12 mouse cellular contexts compared by ENCODE assay signal in genomic region chr11:98935123-98935522, GRCm38 (mm10). TPM values are rescaled to one million over a fixed set of nuclear protein-coding genes. Genes with fewer than 3 reads are reported as not detected.
DNase-seq lines count a peak whose midpoint lies in the region; ATAC-seq lines count a peak whose summit lies in the region.
"Had no signal": no experiment of that assay in that cellular context is flagged by ENCODE, and none has a peak within 500 bp of the region (broad histone marks: within the 10 kb centered on the region; RNA-seq: fewer than 3 reads in every experiment).

No protein-coding gene starts in this region.

- peaks cover 88% of the 10 kb centered on the region for H3K4me1 ChIP-seq in forebrain, embryonic 10.5 days
- peaks cover 74% of the 10 kb centered on the region for H3K4me1 ChIP-seq in forebrain, embryonic 13.5 days
- peaks cover 79% of the 10 kb centered on the region for H3K4me1 ChIP-seq in neural tube, embryonic 12.5 days
- H3K4me1 ChIP-seq in neural tube, embryonic 15.5 days = peaks cover 80% of the 10 kb centered on the region

- H3K4me3 ChIP-seq in forebrain, embryonic 10.5 days = no peak overlapping the region
- no peak overlapping the region for H3K4me3 ChIP-seq in forebrain, embryonic 13.5 days
- no peak overlapping the region for H3K4me3 ChIP-seq in neural tube, embryonic 12.5 days
- H3K4me3 ChIP-seq in neural tube, embryonic 15.5 days (replicated peaks) = no peak overlapping the region
- H3K4me3 ChIP-seq: midbrain, embryonic 15.5 days had no signal

- no peak for ATAC-seq in forebrain, embryonic 13.5 days
- no peak for ATAC-seq in neural tube, embryonic 12.5 days (ENCODE audit: low FRiP score, low read depth)
- ATAC-seq in neural tube, embryonic 15.5 days (ENCODE audit: low FRiP score) = no peak
- ATAC-seq: inflammation-experienced regulatory T-cells, adult 6 months; midbrain, embryonic 15.5 days had no signal

- 86% methylated on average over 3 of the region's 3 CpGs for WGBS in forebrain, embryonic 10.5 days
- WGBS in forebrain, embryonic 13.5 days = 95% methylated on average over 3 of the region's 3 CpGs
- WGBS in neural tube, embryonic 12.5 days = 88% methylated on average over 3 of the region's 3 CpGs
- 87% methylated on average over 3 of the region's 3 CpGs for WGBS in neural tube, embryonic 15.5 days

- peaks cover 5% of the 10 kb centered on the region for H3K36me3 ChIP-seq in forebrain, embryonic 10.5 days (replicated peaks)
- H3K36me3 ChIP-seq in forebrain, embryonic 13.5 days (ENCODE audit: poor library complexity, severe bottlenecking) = no peaks in the 10 kb centered on the region
- H3K36me3 ChIP-seq in neural tube, embryonic 12.5 days = no peaks in the 10 kb centered on the region
- no peaks in the 10 kb centered on the region for H3K36me3 ChIP-seq in neural tube, embryonic 15.5 days
- H3K36me3 ChIP-seq: midbrain, embryonic 15.5 days had no signal

- H3K27ac ChIP-seq in forebrain, embryonic 10.5 days = 0 out of 2 replicates have a peak overlapping the region, but pooled peaks have one; percentile 90
- no peak overlapping the region for H3K27ac ChIP-seq in forebrain, embryonic 13.5 days
- no peak overlapping the region for H3K27ac ChIP-seq in neural tube, embryonic 12.5 days
- H3K27ac ChIP-seq in neural tube, embryonic 15.5 days (replicated peaks) = no peak overlapping the region
- H3K27ac ChIP-seq: midbrain, embryonic 15.5 days had no signal

- DNase-seq in forebrain, embryonic 10.5 days (ENCODE audit: extremely low spot score, low spot score) = no peak
- DNase-seq in kidney, postnatal 25 days = peak; percentile 87 to 94
- no peak for DNase-seq in testis, postnatal 14 days (ENCODE audit: low spot score)
- DNase-seq in spleen, postnatal 4 days (ENCODE audit: low spot score in 2 of 2) = no peak
- no peak for DNase-seq in embryo, embryonic 11 days
- DNase-seq: adrenal gland, adult 8-10 months; spleen, adult 18-20 months had no signal

- H3K9me3 ChIP-seq in forebrain, embryonic 10.5 days = no peaks in the 10 kb centered on the region
- no peaks in the 10 kb centered on the region for H3K9me3 ChIP-seq in forebrain, embryonic 13.5 days (replicated peaks)
- no peaks in the 10 kb centered on the region for H3K9me3 ChIP-seq in neural tube, embryonic 12.5 days
- no peaks in the 10 kb centered on the region for H3K9me3 ChIP-seq in neural tube, embryonic 15.5 days (replicated peaks)
- H3K9me3 ChIP-seq: midbrain, embryonic 15.5 days had no signal

- H3K4me2 ChIP-seq in forebrain, embryonic 13.5 days = no peak overlapping the region
- 0 out of 2 replicates have a peak overlapping the region, but pooled peaks have one; percentile 2 for H3K4me2 ChIP-seq in neural tube, embryonic 12.5 days (replicated peaks)
- H3K4me2 ChIP-seq in neural tube, embryonic 15.5 days = no peak overlapping the region

- peaks cover 73% of the 10 kb centered on the region for H3K27me3 ChIP-seq in forebrain, embryonic 10.5 days (ENCODE audit: poor library complexity, severe bottlenecking)
- H3K27me3 ChIP-seq in forebrain, embryonic 13.5 days = peaks cover 19% of the 10 kb centered on the region
- no peaks in the 10 kb centered on the region for H3K27me3 ChIP-seq in neural tube, embryonic 12.5 days (replicated peaks)
- H3K27me3 ChIP-seq in neural tube, embryonic 15.5 days (replicated peaks) = no peaks in the 10 kb centered on the region

- H3K9ac ChIP-seq in forebrain, embryonic 13.5 days = no peak overlapping the region
- H3K9ac ChIP-seq in neural tube, embryonic 12.5 days = no peak overlapping the region
- no peak overlapping the region for H3K9ac ChIP-seq in neural tube, embryonic 15.5 days (replicated peaks)
- H3K9ac ChIP-seq: midbrain, embryonic 15.5 days had no signal

RNA-seq across cellular contexts. Expression of gene Rara, which starts 7.5 kb away (rescaled TPM):
- polyA plus RNA-seq in forebrain, embryonic 10.5 days (2016; fragmentation: Nextera tagmentation; extraction: Ambion mirVana) = 16.9 and 19.3 TPM in 2 replicates
- polyA plus RNA-seq in forebrain, embryonic 13.5 days (2015; fragmentation: Nextera tagmentation; extraction: Ambion mirVana) = 8.7 and 10.2 TPM in 2 replicates
- polyA plus RNA-seq in neural tube, embryonic 12.5 days (2016; fragmentation: Nextera tagmentation; extraction: Ambion mirVana) = 51.1 and 52.5 TPM in 2 replicates
- polyA plus RNA-seq in neural tube, embryonic 15.5 days (2015; fragmentation: Nextera tagmentation; extraction: Ambion mirVana) = 17.3 and 19.9 TPM in 2 replicates

RNA-seq across cellular contexts. Expression of gene Cdc6, which starts 27.5 kb away (rescaled TPM):
- polyA plus RNA-seq in forebrain, embryonic 10.5 days (2016; fragmentation: Nextera tagmentation; extraction: Ambion mirVana) = 68.7 and 75.8 TPM in 2 replicates
- 23.0 and 26.9 TPM in 2 replicates for polyA plus RNA-seq in forebrain, embryonic 13.5 days (2015; fragmentation: Nextera tagmentation; extraction: Ambion mirVana)
- polyA plus RNA-seq in neural tube, embryonic 12.5 days (2016; fragmentation: Nextera tagmentation; extraction: Ambion mirVana) = 18.4 and 19.2 TPM in 2 replicates
- 3.8 and 12.0 TPM in 2 replicates for polyA plus RNA-seq in neural tube, embryonic 15.5 days (2015; fragmentation: Nextera tagmentation; extraction: Ambion mirVana)

RNA-seq across cellular contexts. Expression of gene Gjd3, which starts 47.7 kb away (rescaled TPM):
- 0.20 and 0.24 TPM in 2 replicates for polyA plus RNA-seq in forebrain, embryonic 10.5 days (2016; fragmentation: Nextera tagmentation; extraction: Ambion mirVana)
- polyA plus RNA-seq in forebrain, embryonic 13.5 days (2015; fragmentation: Nextera tagmentation; extraction: Ambion mirVana) = 0.21 TPM in 1 of 2 replicates, not detected in the other
- 1.8 and 2.0 TPM in 2 replicates for polyA plus RNA-seq in neural tube, embryonic 12.5 days (2016; fragmentation: Nextera tagmentation; extraction: Ambion mirVana)
- polyA plus RNA-seq in neural tube, embryonic 15.5 days (2015; fragmentation: Nextera tagmentation; extraction: Ambion mirVana) = 2.2 and 3.0 TPM in 2 replicates
- polyA plus RNA-seq: inflammation-experienced regulatory T-cells, adult 6 months had no signal

Comparison
In these comparisons a context has a peak if more than half of its experiments do, and no peak if none do; other contexts are left out.
1. DNase-seq: peak in kidney, postnatal 25 days (2 of 2); none in forebrain, embryonic 10.5 days (single experiment), testis, postnatal 14 days (single experiment), spleen, postnatal 4 days (0 of 2) and embryo, embryonic 11 days (single experiment).